In genomic region chr7:16844696-16845071, GRCm38 (mm10) we compare ENCODE assay signal across 1 mouse cellular context.
TF ChIP-seq lines count a peak whose summit lies in the region.

No protein-coding gene starts in this region.

TF ChIP-seq in CH12.LX, 34 proteins besides CTCF, POLR2A, EP300 and RAD21 (continued from another document):
- TF ChIP-seq CHD1 (IDR thresholded peaks at IDR 0.05; ENCODE audit: low read depth, low read length) (no peak), MYC (IDR thresholded peaks at IDR 0.05; ENCODE audit: low read depth, low read length) (no peak), NRF1 (IDR thresholded peaks at IDR 0.05; ENCODE audit: low read depth, low read length) (no peak), ZMIZ1 (IDR thresholded peaks at IDR 0.05; ENCODE audit: low read depth, low read length) (no peak), NELFE (IDR thresholded peaks at IDR 0.05; ENCODE audit: low read depth, low read length) (no peak), E2F4 (IDR thresholded peaks at IDR 0.05; ENCODE audit: insufficient replicate concordance, low read depth, low read length) (no peak), MAFK (IDR thresholded peaks at IDR 0.05; ENCODE audit: insufficient replicate concordance, low read length) (no peak), USF1 (IDR thresholded peaks at IDR 0.05; ENCODE audit: low read depth, low read length) (no peak), RCOR1 (conservative IDR thresholded peaks at IDR 0.05; ENCODE audit: low read depth, low read length) (no peak), UBTF (IDR thresholded peaks at IDR 0.05; ENCODE audit: low read depth, low read length) (no peak)
